Mouse (Mus musculus): ENCODE data around the gene Ninl. TPM values are rescaled to one million over a fixed set of nuclear protein-coding genes. Genes with fewer than 3 reads are reported as not detected.
"Not testable (repeated sequence)": the region's sequence is repeated elsewhere in the genome, so short reads cannot be mapped to it uniquely, and the experiment has no call there.

Ninl gene
- polyA plus RNA-seq, 1 experiment from 2014 or later, result 9.7 TPM

DNA sequence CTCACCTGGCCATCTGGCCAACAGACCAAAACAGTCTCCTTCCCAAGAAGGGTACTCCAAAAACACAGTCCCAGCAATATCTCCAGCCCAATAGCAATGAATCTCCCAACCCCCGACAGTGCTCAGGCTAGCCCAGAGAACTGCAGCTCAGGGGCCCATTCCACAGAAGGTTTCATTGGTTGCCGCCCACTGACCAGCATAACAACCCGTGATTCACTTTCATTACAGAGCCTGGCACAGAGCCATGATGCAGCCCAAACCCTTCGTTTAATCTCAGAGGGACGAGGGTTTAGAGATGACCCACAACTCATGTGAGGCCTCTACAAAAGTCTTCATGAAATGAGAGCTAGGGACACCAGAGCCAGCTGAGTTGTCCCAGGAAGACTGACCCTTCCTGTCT lies 90.4 kb downstream of the Ninl start:
- Histone ChIP-seq H3K4me2 (ENCODE audit: low read depth, low read length) (no peak overlapping the region), H3K36me3 (ENCODE audit: control insufficient read depth, insufficient read depth, low read length) (peaks cover 7% of the 10 kb centered on the region; the same call in 1 of the 2 replicates), H3K27me3 (ENCODE audit: control insufficient read depth, insufficient read depth, low read depth, low read length) (no peaks in the 10 kb centered on the region), H3K4me1 (replicated peaks; ENCODE audit: control insufficient read depth, insufficient read depth, low read length) (no peaks in the 10 kb centered on the region), H3K9me3 (ENCODE audit: control insufficient read depth, low read length) (no peaks in the 10 kb centered on the region), H3K9ac (ENCODE audit: low read length) (no peak overlapping the region), H3K4me3 (ENCODE audit: low read length) (no peak overlapping the region), H3K27ac (ENCODE audit: low read length) (no peak overlapping the region)
- no peak for ATAC-seq (ENCODE audit: low read depth)
- 62% methylated on average over 5 of the region's 5 CpGs for WGBS

DNA sequence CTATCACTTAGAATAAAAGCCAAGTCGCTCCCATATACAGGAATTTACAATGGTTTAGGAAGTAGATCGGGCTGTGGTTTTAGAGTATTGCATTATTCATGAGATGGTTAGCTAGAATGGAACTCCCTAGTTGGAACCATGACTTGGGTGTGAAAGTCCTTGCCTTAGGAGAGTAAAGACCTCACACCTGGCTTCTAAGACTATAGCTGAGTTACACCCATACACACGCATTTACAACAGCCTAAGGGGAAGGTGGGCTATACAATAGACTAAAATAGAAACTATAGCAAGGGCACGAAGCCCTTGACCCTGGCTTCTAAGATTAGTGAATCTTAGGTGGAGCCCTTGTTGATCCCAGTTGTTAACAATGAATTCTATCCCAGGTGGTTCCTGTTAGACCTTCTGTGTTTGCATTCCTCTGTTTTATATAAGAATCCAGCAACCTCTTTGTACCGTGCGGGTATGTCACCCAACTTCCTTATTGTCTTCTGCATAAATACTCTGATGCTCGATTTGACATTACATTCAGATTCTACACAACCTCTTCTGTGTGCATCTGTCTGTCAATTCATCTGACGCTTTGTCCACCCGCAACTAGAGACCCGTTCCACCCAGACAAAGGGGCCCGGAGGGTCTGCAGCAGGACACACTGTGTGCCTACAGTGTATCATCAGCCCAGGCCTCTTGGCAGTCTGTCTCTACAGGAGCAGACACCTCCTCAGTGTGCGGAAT lies 91.1 kb downstream of the Ninl start:
- not testable (repeated sequence) for H3K27ac ChIP-seq (ENCODE audit: low read length); H3K9ac ChIP-seq (ENCODE audit: low read length); H3K27me3 ChIP-seq (ENCODE audit: control insufficient read depth, insufficient read depth, low read depth, low read length); H3K4me2 ChIP-seq (ENCODE audit: low read depth, low read length); ATAC-seq (ENCODE audit: low read depth); H3K36me3 ChIP-seq (ENCODE audit: control insufficient read depth, insufficient read depth, low read length); H3K4me3 ChIP-seq (ENCODE audit: low read length); H3K4me1 ChIP-seq (replicated peaks; ENCODE audit: control insufficient read depth, insufficient read depth, low read length); H3K9me3 ChIP-seq (ENCODE audit: control insufficient read depth, low read length)
- WGBS, result 87% methylated on average over 12 of the region's 12 CpGs

DNA sequence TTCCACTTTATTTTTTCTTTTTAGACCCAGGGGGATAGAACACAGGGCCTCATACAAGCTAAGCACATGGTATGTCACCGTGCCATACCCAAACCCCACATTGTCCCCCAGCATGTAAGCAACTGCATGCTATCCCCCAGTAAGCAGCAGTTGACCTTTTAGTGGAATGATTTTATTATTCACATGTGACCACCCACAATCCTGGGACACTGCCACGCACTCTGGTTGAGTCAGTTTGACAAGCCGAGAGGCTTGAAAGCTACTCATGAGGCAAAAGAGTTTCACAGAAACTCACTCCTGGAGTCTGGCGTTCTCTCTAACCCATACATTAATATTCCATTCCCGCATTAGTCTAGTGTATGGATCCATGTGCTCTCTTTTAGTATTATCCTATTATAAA lies 91.8 kb downstream of the Ninl start:
- not testable (repeated sequence) for H3K4me3 ChIP-seq (ENCODE audit: low read length); H3K9ac ChIP-seq (ENCODE audit: low read length); H3K27ac ChIP-seq (ENCODE audit: low read length); H3K27me3 ChIP-seq (ENCODE audit: control insufficient read depth, insufficient read depth, low read depth, low read length); H3K4me2 ChIP-seq (ENCODE audit: low read depth, low read length); H3K9me3 ChIP-seq (ENCODE audit: control insufficient read depth, low read length); H3K36me3 ChIP-seq (ENCODE audit: control insufficient read depth, insufficient read depth, low read length); H3K4me1 ChIP-seq (replicated peaks; ENCODE audit: control insufficient read depth, insufficient read depth, low read length); ATAC-seq (ENCODE audit: low read depth)
- WGBS, result 91% methylated on average over 5 of the region's 5 CpGs

DNA sequence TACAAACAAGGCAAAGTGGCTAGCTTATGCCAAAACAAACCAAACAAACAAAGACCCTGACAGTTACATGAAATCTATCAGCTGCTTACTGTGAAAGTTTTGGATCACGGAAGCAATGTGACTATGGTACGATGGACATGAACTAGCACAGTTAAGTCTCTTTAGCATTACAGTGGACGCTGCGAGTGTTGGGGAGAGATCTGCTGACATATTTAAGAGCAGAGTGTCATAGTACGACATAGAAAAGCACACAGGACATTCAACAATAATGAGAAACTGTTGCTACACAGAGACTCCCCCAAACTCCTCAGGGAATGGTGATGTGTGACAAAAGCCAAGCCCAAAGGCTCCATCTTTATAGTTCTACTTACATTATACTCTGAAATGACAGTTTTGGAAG lies 95.2 kb downstream of the Ninl start:
- no peak overlapping the region for H3K9ac ChIP-seq (ENCODE audit: low read length)
- H3K27ac ChIP-seq (ENCODE audit: low read length), result no peak overlapping the region
- H3K9me3 ChIP-seq (ENCODE audit: control insufficient read depth, low read length), result no peaks in the 10 kb centered on the region
- ATAC-seq (ENCODE audit: low read depth), result no peak
- H3K4me1 ChIP-seq (replicated peaks; ENCODE audit: control insufficient read depth, insufficient read depth, low read length), result no peaks in the 10 kb centered on the region
- H3K4me3 ChIP-seq (ENCODE audit: low read length), result no peak overlapping the region
- WGBS, result 86% methylated on average over 5 of the region's 5 CpGs
- no peak overlapping the region for H3K4me2 ChIP-seq (ENCODE audit: low read depth, low read length)
- no peaks in the 10 kb centered on the region for H3K27me3 ChIP-seq (ENCODE audit: control insufficient read depth, insufficient read depth, low read depth, low read length)
- peaks cover 4% of the 10 kb centered on the region; the same call in 1 of the 2 replicates for H3K36me3 ChIP-seq (ENCODE audit: control insufficient read depth, insufficient read depth, low read length)

DNA sequence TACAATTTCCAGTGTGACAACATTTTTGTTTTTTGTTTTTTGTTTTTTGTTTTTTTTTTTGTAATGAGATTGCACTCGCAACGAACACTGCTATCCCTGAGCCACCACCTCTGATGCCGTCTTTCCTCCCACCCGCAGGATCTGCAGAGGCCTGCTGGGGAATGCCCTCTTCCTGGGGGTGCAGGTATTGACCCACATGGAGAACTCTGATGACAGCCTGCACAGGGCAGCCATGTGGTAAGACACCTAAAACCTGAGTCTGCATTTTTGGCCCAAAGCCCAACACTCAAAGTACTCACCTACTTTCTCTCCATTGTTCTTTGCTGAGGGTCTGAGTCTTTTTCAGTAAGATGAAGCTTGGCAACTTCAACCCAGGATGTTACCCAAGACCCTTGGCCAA lies 104.5 kb downstream of the Ninl start:
- no peaks in the 10 kb centered on the region for H3K4me1 ChIP-seq (replicated peaks; ENCODE audit: control insufficient read depth, insufficient read depth, low read length)
- no peak overlapping the region for H3K9ac ChIP-seq (ENCODE audit: low read length)
- 92% methylated on average over 4 of the region's 4 CpGs for WGBS
- H3K36me3 ChIP-seq (ENCODE audit: control insufficient read depth, insufficient read depth, low read length), result peaks cover 8% of the 10 kb centered on the region; the same call in 1 of the 2 replicates
- H3K9me3 ChIP-seq (ENCODE audit: control insufficient read depth, low read length), result no peaks in the 10 kb centered on the region
- ATAC-seq (ENCODE audit: low read depth), result no peak
- no peaks in the 10 kb centered on the region for H3K27me3 ChIP-seq (ENCODE audit: control insufficient read depth, insufficient read depth, low read depth, low read length)
- no peak overlapping the region for H3K4me3 ChIP-seq (ENCODE audit: low read length)
- H3K4me2 ChIP-seq (ENCODE audit: low read depth, low read length), result no peak overlapping the region
- H3K27ac ChIP-seq (ENCODE audit: low read length), result no peak overlapping the region

DNA sequence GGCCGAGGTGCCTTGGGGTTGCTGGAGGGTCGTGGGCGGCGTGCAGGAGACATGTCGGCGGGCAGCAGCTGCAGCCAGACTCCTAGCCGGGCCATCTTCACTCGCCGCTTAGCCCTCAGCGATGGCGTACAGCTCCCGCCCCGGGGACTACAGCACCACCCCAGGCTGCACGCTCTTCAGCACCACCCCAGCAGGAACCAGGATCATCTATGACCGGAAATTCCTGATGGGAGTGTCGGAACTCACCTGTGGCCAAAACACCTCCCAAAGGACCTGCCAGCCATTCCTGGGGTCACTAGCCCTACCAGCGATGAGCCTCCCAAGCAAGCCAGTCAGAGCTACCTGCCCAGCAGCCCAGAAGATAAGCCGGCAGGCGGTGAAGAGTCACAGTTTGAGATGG lies 105.7 kb downstream of the Ninl start:
- no peak overlapping the region for H3K27ac ChIP-seq (ENCODE audit: low read length)
- H3K4me3 ChIP-seq (ENCODE audit: low read length), result no peak overlapping the region
- no peaks in the 10 kb centered on the region for H3K4me1 ChIP-seq (replicated peaks; ENCODE audit: control insufficient read depth, insufficient read depth, low read length)
- no peak overlapping the region for H3K4me2 ChIP-seq (ENCODE audit: low read depth, low read length)
- peaks cover 8% of the 10 kb centered on the region; the same call in 1 of the 2 replicates for H3K36me3 ChIP-seq (ENCODE audit: control insufficient read depth, insufficient read depth, low read length)
- WGBS, result 78% methylated on average over 19 of the region's 19 CpGs
- H3K9me3 ChIP-seq (ENCODE audit: control insufficient read depth, low read length), result no peaks in the 10 kb centered on the region
- no peaks in the 10 kb centered on the region for H3K27me3 ChIP-seq (ENCODE audit: control insufficient read depth, insufficient read depth, low read depth, low read length)
- no peak for ATAC-seq (ENCODE audit: low read depth)
- no peak overlapping the region for H3K9ac ChIP-seq (ENCODE audit: low read length)

DNA sequence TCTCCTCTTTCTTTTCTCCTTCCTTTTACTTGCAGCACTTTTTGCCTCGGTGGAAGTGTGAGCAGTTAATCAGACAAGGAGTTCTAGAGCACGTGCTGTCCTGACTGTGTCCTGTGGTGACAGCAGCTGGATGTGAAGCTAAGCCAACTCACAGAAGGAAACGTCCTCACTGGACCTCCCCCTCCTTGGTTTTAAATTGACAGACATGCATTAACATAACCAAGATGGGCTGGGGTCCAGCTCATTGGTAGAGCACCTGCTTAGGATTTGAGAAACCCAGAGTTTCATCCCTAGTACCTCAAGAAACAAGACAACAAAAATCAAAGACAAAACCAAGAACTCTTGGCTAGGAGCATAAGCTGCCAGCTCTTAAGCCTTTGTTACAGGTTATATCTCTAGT lies 108.4 kb downstream of the Ninl start:
- WGBS, result 65% methylated on average over 3 of the region's 3 CpGs

DNA sequence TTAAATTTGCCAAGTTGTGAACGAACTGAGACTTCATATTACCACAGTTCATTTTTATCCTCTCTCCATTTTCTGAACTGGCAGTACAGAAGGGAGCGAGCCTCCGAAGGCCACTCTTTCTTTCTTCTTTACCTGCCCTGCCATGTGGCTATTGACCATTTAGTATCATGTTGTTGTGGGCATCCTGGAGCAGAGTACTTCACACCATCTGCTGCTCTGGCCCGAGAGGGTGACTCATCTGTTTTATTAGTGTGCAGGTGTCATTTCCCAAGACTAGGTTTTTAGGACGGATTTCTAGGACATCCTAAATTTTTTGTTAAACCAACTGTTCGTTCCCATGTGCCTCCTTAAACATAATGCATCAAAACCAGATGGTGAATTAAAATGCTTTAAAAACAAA lies 110.0 kb downstream of the Ninl start:
- 87% methylated on average over 6 of the region's 6 CpGs for WGBS
- no peak overlapping the region for H3K4me3 ChIP-seq (ENCODE audit: low read length)

More for the DNA sequence above, 108.4 kb downstream of the Ninl start:
- Histone ChIP-seq H3K36me3 (ENCODE audit: control insufficient read depth, insufficient read depth, low read length) (peaks cover 4% of the 10 kb centered on the region; the same call in 1 of the 2 replicates), H3K4me3 (ENCODE audit: low read length) (no peak overlapping the region), H3K4me2 (ENCODE audit: low read depth, low read length) (no peak overlapping the region), H3K27me3 (ENCODE audit: control insufficient read depth, insufficient read depth, low read depth, low read length) (no peaks in the 10 kb centered on the region), H3K9me3 (ENCODE audit: control insufficient read depth, low read length) (no peaks in the 10 kb centered on the region), H3K27ac (ENCODE audit: low read length) (no peak overlapping the region), H3K9ac (ENCODE audit: low read length) (no peak overlapping the region), H3K4me1 (replicated peaks; ENCODE audit: control insufficient read depth, insufficient read depth, low read length) (no peaks in the 10 kb centered on the region)
- no peak for ATAC-seq (ENCODE audit: low read depth)

DNA sequence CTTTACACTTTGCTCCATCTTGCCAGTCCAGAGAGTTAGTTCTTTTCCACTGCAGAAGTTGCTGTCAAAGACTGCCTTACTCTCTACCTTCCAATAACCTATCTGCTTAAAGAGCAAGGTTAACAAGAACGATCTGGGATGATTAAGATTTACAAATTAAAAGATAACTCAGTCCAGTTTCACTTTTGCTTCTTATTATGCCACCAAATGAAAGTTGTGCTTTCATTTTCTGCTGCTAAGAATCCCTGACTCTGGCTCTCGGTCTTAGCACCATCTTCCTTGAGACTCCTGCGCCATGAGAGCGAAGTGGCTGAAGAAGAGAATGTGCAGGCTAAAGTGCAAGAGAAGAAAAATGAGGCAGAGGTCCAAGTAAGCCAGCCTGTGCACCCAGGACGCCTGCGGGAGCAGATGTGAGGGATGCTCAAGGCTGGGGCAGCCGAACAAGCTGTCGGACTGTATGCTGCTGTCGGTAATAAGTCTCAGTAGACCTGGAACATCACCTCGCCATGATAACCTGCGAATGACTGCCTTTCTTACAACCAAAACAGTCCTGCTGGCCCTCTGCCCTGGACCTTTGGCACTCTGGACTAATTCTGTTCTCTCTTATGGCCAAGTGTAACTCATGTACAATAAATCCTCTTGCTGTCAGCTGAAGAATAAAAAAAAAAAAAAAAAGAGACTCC lies 112.0 kb downstream of the Ninl start:
- no peak for ATAC-seq (ENCODE audit: low read depth)
- Histone ChIP-seq H3K36me3 (ENCODE audit: control insufficient read depth, insufficient read depth, low read length) (peaks cover 4% of the 10 kb centered on the region), H3K4me1 (replicated peaks; ENCODE audit: control insufficient read depth, insufficient read depth, low read length) (no peaks in the 10 kb centered on the region), H3K27ac (ENCODE audit: low read length) (no peak overlapping the region), H3K9me3 (ENCODE audit: control insufficient read depth, low read length) (no peaks in the 10 kb centered on the region), H3K4me2 (ENCODE audit: low read depth, low read length) (no peak overlapping the region), H3K27me3 (ENCODE audit: control insufficient read depth, insufficient read depth, low read depth, low read length) (no peaks in the 10 kb centered on the region), H3K9ac (ENCODE audit: low read length) (no peak overlapping the region), H3K4me3 (ENCODE audit: low read length) (no peak overlapping the region)
- 90% methylated on average over 11 of the region's 11 CpGs for WGBS

More for the DNA sequence above, 110.0 kb downstream of the Ninl start:
- ATAC-seq (ENCODE audit: low read depth), result no peak
- no peaks in the 10 kb centered on the region for H3K4me1 ChIP-seq (replicated peaks; ENCODE audit: control insufficient read depth, insufficient read depth, low read length)
- H3K27me3 ChIP-seq (ENCODE audit: control insufficient read depth, insufficient read depth, low read depth, low read length), result no peaks in the 10 kb centered on the region
- no peak overlapping the region for H3K4me2 ChIP-seq (ENCODE audit: low read depth, low read length)
- H3K36me3 ChIP-seq (ENCODE audit: control insufficient read depth, insufficient read depth, low read length), result peaks cover 4% of the 10 kb centered on the region
- no peak overlapping the region for H3K27ac ChIP-seq (ENCODE audit: low read length)
- H3K9ac ChIP-seq (ENCODE audit: low read length), result no peak overlapping the region
- H3K9me3 ChIP-seq (ENCODE audit: control insufficient read depth, low read length), result no peaks in the 10 kb centered on the region

Data from lung, embryonic 16.5 days (tissue).